Mouse (Mus musculus) splenic B cell, adult 2 months (primary cell): ENCODE data around the gene Ska3.

Experiments
- DNase-seq: peaks from one replicate; pipeline ENCODE4 v3.0.0-alpha.2; 2011; ENCODE audit warnings: low read depth, low spot score
- H3K27me3 ChIP-seq: 2 replicates; pipeline ENCODE4 v1.6.1; 2012; ENCODE audit warnings: mild to moderate bottlenecking, low read length, moderate library complexity, mixed read lengths; ENCODE audit not compliant: control insufficient read depth, poor library complexity, insufficient read depth, severe bottlenecking
- H3K36me3 ChIP-seq: 2 replicates; pipeline ENCODE4 v1.6.1; 2012; ENCODE audit warnings: mild to moderate bottlenecking, low read length, moderate library complexity, mixed read lengths; ENCODE audit not compliant: control insufficient read depth, poor library complexity, insufficient read depth, severe bottlenecking

Gene Ska3

DNA sequence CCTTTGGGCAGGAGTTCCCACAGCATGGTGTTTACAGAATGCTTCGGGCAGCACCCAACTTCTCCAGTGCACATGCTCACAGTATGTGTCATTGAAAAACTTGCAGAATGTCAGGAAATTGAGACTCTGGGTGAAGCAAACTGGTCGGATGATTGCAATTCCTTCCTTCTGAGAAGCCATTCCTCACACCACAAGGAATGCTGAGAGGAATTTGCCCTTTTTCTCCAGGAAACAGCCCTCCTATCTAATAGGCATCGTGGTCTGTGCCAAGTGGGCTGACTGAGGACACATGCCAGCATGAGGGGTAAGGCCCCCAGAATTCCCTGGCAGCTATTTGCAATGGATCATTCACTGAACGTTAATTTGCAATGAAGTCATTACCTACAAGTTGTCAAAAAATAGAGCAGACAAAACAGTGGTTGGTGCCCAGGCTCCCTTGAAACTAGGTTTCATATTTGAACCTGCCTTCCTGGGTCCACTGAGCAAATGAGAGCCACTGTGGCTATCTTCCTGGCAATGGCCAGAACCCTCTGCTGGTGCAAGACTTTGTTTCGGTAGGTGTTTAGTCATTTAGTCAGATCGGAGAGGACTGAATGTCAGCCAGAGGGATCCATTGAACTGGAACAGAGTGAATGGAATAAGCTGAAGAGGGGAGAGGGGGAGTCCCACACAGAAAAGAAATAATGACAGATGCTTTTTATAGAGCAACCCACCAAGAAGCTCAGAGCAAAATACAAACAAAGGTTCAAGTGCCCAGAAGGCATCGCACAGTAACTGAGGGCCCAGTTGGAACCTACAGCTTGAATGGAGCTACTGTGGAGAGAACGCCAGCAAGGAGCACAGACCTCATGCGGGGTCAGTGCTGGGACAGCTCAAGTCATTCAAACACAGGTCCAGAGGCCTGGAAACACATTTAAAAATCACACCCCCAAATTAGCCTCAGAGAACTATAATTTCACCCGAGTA lies 65.3 kb downstream of the Ska3 start:
- Histone ChIP-seq H3K27me3 (no peaks in the 10 kb centered on the region), H3K36me3 (no peaks in the 10 kb centered on the region)
- no peak for DNase-seq

DNA sequence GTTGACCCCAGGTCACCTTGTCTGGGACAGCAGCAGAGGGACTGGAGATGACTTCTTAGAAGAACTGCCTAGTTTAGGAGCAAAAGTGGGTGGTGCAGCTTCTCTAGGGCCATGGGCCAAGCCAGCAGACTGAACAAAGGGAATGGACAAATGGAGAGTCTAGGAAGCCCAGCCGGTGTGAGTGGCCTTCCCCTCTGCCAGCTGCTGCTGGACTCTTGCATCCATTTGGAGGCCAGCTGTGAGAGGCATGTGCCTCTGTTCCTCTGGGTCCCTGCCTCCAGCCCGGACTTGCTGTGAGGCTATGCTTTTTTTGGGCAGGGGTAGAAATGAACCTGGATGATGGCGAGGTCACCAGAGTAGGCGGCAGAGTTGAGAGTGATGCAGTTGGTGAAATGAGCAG lies 67.7 kb downstream of the Ska3 start, which contains the start of gene Lats2:
Lats2 (minus strand) TSS at position 152 of the 400 bp plus-strand sequence.
- H3K36me3 ChIP-seq = no peaks in the 10 kb centered on the region
- DNase-seq = no peak
- H3K27me3 ChIP-seq = no peaks in the 10 kb centered on the region
